Mouse (Mus musculus) urinary bladder, postnatal 4 days (tissue): ENCODE results near the gene Hist1h2ab.

Experiments used
- DNase-seq, 2 experiments: peaks; one replicate each; pipeline ENCODE4 v3.0.0; 2021 to 2022; ENCODE audit warnings: low spot score in 2 of 2

Hist1h2ab gene

DNA sequence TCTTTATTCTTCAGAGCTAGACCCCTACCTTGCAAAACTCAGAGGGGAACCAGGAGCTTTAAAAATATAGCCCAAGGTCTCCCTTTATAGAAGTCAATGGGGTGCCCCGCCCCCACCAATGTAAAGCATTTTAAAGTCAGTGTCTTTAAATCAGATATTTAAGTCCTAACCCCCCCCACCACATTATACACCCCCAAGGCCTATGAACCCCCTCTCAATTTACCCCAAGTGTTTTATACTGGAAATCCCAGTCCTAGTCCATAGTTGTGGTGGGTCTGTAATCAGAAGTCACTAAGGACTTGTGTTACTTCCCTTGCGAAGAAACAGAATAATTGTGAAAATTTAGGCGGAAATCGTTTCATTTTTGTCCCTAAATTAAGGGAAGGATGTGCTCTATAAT is 12.9 kb upstream of the Hist1h2ab start:
- DNase-seq, result no peak

DNA sequence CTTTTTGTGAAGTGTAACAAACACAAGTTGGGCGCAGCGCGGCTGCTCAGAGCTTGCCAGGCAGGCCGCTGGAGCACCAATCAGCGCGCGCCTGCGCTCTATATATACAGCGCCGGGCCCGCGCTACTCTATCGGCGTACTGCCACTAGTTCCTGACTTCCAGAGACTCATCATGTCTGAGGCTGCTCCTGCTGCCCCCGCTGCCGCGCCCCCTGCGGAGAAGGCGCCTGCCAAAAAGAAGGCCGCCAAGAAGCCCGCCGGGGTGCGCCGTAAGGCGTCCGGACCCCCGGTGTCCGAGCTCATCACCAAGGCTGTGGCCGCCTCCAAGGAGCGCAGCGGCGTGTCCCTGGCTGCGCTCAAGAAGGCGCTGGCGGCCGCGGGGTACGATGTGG is 12.3 kb upstream of the Hist1h2ab start, which contains the start of gene Hist1h1c:
Gene Hist1h1c, plus strand, starts transcription at position 132 of the 392 bp plus-strand sequence.
- peak; percentile 86 to 92 for DNase-seq

DNA sequence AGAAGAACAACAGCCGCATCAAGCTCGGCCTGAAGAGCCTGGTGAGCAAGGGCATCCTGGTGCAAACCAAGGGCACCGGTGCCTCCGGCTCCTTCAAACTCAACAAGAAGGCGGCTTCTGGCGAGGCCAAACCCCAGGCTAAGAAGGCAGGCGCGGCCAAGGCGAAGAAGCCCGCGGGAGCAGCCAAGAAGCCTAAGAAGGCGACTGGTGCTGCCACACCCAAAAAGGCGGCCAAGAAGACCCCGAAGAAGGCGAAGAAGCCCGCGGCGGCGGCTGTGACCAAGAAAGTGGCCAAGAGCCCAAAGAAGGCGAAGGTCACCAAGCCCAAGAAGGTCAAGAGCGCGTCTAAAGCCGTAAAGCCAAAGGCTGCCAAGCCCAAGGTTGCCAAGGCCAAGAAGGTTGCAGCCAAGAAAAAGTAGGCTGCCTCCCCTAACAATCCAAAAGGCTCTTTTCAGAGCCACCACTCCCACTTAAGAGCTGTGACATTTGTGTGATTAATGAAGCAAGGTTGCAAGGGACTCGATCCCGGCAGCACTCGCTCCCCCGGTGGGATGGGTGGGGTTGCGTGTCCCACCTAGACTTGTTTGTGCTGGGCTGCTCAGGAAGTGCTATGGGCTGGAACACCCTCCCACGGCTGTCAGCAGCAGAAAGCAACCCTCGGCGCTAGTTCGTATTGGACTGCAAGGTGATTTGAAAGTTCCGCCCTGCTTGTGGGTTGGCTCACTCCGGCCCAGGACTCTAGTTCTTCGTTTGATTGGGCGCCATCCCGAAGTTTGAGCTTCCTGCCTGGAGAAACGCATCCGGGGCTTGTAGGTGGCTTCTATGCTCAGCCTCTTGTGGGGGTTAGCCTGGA is 11.6 kb upstream of the Hist1h2ab start:
- peak; percentile 88 to 91 for DNase-seq

DNA sequence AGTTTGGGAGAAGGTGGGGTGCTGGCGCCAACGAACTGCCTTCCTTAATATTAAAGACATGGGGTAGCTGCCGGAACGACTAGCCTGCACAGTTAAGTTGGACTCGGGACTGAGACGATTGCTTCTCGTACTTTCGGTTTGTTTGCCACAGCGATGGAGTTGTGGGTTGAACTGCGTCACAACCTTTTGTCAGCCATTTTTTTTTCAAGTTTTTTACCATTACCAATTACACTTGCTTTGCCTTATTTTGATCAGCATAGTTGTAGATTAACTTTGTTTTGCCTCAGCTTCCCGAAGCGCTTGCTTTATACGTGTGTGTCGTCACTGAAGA is 11.0 kb upstream of the Hist1h2ab start:
- no peak for DNase-seq

DNA sequence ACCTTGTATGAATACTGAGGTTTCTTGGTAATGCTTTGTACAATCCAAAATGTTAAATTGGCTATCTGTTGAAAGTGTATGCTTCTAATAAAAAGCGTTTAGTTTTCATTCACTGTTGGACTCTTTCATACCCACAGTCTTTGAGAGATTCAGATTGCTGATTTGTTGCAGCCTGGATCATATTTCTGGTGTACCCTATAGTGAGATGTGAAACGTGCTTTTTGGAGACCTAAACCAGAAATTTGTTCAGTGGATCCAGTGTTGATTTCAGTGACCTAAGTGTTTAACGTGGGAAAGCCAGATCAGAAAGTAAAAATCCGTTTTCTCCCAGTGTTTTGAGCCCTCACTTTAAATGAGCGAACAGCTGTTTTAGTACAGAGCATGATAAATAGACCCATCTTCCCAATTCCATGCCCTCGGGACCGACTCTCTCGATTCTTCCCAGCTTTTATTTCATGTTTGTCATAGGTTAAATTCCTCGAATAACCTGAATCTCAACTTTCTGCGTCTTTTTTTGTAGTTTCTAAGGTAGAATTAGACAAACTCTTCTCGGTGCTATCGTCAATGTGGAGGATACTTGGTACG is 10.6 kb upstream of the Hist1h2ab start:
- no peak for DNase-seq

DNA sequence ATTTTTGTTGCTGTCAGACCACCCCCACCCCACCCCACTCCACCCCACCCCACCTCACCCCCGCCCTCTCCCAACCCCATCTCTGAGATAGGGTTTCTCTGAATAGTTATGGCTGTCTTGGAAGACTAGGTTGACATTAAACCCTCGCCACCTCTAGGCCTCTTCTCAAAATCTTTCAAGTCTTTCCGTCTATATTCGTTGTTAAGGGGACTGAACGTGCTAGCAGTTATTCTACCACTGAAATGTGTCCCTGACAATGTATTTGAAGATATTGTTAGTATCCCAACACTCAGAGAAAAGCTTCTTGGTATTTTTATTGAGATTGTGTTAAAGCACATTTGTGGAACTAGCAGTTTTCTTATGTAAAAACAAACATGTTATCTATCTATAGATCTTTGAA is 10.0 kb upstream of the Hist1h2ab start:
- DNase-seq, result no peak

DNA sequence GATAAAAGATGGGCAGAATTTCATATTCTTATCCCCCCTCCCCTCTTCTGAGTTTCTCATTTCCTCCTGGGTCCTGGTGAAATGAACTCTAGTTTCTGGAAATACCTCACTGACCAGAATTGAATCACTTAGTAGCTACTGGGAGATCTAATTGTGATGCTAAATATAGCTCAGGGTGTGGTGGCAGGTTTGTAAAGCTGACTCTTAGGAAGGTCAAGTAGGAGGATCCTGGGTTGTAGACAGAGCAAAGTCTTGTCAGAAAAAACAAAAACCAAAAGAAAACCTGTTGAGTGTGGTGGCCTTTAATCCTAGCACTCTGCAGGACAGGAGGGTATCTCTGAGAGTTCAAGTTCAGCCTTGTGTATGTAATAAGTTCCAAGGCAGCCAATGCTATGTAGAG is 8.9 kb upstream of the Hist1h2ab start:
- no peak for DNase-seq

DNA sequence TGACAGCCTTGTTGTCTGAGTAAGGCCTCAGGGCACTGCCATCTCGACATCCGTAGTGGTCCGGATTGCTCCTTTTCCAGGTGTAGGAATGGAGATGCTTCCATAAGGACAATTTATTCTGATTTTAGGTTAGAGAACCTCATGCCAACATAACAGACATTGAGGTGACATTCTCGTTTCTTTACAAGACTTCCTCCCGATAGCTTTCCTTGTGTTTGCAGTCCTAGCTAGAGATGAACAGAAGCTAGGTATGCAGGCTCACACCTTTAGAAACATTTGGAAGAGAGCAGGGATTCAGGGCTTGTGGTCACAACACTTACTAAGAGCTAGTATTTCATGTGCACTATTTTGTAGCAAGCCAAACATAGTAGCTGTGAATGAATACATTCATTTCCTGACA is 7.7 kb upstream of the Hist1h2ab start:
- no peak for DNase-seq

DNA sequence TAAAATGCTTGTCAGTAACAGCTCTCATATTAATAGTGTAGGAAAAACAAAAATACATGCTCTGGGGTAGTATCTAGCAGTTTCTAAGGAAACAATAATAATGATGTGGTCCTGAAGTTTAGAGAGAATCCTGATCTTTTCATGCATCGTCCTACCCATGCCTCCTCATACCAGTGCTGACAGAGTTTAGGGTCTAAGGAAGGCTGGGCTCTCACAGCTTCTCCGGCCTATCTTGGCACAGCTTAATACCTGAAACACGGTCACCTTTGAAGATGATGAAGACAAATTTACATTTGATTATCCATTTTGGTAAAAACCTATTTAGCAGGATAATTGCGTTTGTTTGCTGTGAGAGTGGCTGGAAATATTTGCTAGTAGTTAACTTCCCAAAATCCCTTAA is 7.0 kb upstream of the Hist1h2ab start:
- DNase-seq, result no peak

DNA sequence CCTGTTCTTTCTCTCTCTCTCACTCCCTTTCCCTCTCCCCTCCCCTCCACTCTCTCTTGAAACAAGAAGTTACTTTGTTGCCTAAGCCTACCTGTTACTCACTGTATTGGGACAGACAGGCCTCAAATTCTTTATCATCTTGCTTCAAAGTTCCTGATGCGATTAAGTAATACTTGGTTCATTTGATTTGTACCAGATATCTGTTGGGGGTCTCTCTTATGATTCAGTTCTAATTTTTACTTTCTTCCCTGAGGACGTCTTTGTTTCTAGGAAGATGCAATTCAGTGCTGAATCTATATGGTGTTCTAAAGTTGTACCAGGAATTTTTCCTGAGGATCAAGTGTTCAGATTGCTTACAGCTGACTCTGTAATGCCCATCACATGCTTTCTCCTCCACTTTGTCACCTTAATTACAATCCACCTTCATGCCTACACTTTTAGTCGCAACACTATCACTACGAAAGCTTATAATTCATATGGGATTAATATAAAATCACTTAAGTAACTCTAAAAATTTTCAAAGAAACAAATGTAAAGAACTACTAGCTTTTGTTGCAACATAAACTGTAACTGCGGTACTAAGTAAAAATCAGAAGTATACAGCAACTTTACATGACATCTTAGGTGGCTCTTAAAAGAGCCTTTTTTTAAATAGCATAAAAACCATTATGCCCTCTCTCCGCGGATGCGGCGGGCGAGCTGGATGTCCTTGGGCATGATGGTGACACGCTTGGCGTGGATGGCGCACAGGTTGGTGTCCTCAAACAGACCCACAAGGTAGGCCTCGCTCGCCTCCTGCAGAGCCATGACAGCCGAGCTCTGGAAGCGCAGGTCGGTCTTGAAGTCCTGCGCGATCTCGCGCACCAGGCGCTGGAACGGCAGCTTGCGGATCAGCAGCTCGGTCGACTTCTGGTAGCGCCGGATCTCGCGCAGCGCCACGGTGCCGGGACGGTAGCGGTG is 6.2 kb upstream of the Hist1h2ab start:
- DNase-seq, result no peak

DNA sequence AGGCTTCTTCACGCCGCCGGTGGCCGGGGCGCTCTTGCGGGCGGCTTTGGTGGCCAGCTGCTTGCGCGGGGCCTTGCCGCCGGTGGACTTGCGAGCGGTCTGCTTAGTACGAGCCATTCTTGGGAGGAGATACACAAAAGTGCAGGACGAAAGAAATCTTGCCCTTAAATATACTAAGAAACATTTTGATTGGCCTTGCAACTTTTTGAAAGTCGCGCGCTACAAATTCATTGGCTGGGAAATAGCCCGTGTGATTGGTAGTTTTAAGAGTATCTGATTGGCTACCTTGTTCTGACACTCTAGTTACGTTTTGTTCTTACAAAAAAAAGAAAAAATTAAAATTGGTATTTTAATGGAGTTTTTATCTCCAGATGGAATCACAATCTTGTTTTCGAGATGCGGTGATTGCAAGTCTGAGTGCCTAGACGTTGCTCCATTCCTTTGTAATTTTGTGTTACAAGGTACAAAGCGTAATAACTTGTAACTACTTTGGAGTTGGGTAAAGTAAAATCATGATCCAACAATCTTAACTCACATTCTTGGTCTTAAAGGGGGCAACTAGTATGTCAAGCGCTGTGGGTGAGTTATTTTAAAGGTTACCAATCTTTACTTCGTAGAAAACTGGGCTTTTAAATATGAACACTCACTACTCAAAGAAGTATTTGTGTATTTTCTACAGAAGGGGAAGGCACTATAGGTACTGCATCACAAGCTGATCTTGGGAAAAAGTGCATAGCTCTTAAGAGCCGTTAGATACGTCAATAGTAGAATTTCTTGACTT is 5.4 kb upstream of the Hist1h2ab start, which contains the start of gene Hist1h3c:
Gene Hist1h3c, minus strand, starts transcription at position 222 of the 781 bp plus-strand sequence.
- peak; percentile 70 to 84 for DNase-seq

DNA sequence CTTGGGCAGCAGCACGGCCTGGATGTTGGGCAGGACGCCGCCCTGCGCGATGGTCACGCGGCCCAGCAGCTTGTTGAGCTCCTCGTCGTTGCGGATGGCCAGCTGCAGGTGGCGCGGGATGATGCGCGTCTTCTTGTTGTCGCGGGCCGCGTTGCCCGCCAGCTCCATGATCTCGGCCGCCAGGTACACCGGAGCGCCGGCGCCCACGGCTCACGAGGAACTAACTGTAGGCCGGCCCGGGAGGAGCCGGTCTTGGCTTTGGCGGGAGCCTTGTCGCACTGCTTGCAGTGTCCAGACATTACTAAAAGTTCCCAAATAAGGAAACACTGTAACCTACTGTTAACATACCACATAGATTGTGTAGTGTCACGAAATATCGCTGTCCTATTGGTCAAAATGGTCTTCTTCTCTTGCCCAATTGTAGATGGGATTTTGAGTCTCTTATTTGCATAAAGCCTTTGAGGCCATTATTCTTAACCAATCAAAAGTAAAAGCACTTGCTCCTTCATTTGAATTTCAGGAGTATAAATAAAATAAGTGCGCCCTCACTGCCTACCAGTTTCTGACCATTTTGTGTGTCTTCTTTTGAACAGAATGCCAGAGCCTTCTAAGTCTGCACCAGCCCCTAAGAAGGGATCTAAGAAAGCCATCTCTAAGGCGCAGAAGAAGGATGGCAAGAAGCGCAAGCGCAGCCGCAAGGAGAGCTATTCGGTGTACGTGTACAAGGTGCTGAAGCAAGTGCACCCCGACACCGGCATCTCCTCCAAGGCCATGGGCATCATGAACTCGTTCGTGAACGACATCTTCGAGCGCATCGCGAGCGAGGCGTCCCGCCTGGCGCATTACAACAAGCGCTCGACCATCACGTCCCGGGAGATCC is 4.5 kb upstream of the Hist1h2ab start, which contains the start of gene Hist1h2bb:
Gene Hist1h2bb, plus strand, starts transcription at position 534 of the 880 bp plus-strand sequence.
- DNase-seq, result peak in 1 of 2 experiments; percentile 68

DNA sequence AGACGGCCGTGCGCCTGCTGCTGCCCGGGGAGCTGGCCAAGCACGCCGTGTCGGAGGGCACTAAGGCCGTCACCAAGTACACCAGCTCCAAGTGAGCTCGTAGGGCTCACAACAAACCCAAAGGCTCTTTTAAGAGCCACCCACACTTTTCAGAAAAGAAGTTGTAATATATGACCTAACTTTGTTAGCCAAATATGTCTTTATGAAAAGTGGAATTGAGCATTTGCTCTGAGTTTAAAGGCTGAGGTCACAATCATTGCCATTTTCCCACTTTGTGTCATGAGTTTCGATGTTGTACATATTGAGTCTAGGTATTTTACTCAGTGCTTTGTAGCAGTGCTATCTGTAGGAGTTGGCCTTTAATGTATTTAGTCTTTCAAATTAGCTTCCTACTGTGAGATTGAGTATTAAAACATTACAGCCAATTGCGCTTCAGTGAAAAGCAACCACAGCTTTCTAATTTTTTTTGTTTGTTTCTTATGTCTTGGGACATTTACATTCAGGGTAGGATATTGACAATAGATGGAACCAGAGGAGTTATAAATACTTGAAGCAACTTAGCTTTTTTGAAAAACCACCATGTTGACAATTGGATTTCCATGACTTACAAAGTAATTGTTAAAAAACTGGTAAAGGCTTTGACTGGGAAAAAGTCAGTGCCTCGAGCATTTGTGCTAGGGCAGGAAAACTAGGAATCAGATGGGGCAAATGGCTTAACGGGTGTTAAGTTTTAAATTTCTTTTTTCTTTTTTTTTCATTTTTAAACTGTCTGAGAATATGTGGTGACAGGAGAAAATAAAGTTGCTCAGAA is 3.6 kb upstream of the Hist1h2ab start:
- no peak for DNase-seq

DNA sequence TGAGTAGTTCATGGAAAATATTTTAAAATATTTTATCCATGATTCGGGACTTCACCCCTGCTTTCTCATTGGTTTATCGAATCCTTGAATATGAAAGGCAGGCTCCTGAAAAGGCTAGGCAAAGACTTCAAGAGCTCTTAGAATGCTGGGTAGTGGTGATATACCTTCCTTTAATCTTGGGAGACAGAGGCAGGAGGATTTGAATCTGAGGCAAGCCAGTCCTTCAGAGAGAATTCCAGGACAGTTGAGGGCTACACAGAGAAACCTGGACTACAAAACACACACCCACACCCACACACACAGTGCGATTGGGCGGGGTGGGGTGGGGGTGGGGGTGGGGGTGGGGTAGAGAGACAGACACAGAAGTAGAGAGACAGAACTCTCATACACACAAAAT is 3.0 kb upstream of the Hist1h2ab start:
- no peak for DNase-seq

DNA sequence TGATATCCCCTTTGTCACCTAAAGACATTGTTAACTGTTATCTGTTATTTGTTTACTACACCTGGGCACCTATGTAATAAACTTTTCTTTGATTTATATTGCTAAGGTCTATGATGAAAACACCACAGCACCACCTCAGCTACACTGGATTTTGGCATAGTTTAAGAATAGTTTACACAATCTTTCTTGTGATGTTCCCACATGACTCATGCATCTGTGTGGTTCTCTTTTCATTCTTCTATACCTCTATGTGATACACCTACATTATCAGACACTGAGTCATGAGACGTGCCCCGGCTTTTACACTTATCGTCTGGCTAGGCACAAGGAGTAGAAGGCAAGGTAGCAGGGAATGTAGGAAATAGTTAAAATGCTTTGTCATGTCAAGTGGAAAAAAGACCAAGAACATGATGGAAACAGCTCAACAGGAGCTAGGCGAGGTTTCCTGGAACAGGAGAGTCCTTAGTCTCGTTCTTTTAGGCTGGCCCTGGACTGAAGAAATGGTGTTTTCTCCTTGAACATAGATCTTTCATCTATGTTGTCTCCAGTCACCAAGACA is 1.3 kb upstream of the Hist1h2ab start:
- DNase-seq, result no peak

DNA sequence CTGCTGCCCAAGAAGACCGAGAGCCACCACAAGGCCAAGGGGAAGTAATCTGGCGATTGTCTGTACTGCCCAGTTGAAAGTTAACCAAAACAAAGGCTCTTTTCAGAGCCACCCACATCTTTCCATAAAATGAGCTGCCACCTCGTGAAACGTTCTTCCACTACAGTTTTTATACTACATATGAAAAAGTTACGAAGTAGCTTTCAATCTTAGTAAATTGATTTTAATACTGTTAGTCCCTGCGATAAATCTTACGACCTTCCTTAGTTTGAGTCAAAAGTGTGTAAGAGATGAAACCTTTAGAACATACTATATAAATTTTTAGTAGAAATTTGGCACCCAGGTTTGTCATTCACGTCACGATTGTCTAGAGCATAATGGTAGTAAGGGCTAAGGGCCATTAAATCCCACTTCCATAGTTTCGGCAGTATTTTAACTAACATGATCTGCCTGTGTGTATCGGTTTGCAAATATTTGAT is 591 bp downstream of the Hist1h2ab start:
- no peak for DNase-seq

DNA sequence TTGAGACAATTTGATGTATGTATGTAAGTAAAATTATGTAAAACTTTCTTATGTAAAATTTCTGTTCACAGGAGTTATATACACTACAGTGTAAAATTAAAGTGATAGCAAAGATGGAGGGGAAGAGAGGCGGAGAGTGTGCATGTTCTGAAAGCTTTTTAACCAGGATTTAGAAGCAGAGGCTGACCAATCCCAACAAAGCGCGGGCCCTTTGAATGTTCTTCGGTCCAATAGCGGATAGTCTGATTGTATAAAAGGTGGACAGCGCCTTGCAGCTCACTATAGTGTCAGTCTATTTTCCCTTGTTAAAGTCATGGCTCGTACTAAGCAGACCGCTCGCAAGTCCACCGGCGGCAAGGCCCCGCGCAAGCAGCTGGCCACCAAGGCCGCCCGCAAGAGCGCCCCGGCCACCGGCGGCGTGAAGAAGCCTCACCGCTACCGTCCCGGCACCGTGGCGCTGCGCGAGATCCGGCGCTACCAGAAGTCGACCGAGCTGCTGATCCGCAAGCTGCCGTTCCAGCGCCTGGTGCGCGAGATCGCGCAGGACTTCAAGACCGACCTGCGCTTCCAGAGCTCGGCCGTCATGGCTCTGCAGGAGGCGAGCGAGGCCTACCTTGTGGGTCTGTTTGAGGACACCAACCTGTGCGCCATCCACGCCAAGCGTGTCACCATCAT is 1.3 kb downstream of the Hist1h2ab start, which contains the start of gene Hist1h3b:
Gene Hist1h3b, plus strand, starts transcription at position 201 of the 675 bp plus-strand sequence.
- peak; percentile 74 to 86 for DNase-seq

DNA sequence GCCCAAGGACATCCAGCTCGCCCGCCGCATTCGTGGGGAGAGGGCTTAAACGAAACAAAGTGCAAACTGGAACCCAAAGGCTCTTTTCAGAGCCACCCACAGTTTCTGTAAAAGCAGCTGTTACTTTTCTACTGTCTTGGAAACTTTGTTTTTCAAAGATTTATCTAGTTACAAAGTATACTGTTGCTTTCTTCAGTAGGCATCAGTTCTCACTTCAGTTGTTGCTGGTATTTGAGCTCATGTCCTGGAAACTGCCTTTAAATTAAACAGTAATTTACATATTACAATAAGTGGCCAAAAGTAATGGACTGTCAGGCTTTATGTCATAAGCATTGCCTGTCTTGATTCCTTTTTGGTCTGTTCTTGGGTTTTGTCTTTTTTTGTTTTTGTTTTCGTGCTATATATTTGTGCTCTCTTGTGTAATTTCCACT is 1.8 kb downstream of the Hist1h2ab start:
- DNase-seq, result no peak
